Mouse (Mus musculus) granulocyte monocyte progenitor cell, adult 5-6 weeks (primary cell): Measurements from ENCODE around the gene Dnajc2. TPM values are rescaled to one million over a fixed set of nuclear protein-coding genes. Genes with fewer than 3 reads are reported as not detected.

Source experiments
- total RNA-seq, 2 experiments: library from RNA; stranded (forward) in 1 of 2; stranded (reverse) in 1 of 2; fragments of 200-712, 200-1000 nt in 1 of 2; fragments of >200 nt in 1 of 2; fragmentation: Nextera tagmentation in 1 of 2; gene quantifications; 2 replicates each; pipeline ENCODE4 v1.2.3; 2014 to 2017

Gene Dnajc2
- total RNA-seq, 2 experiments from 2014 or later, result 92.1 to 190 TPM

Other genes with a start within 250 kb of the Dnajc2 start
- gene Lrrc17, start 241.7 kb downstream of the Dnajc2 start, total RNA-seq (2014; fragmentation: Nextera tagmentation), result not detected in 2 replicates
- gene Lrrc17, start 241.7 kb downstream of the Dnajc2 start, total RNA-seq (2017), result not detected in 2 replicates
- gene Fbxl13, start 139.6 kb downstream of the Dnajc2 start, total RNA-seq (2014; fragmentation: Nextera tagmentation), result not detected in 2 replicates
- 0.43 TPM in 1 of 2 replicates, not detected in the other for gene Fbxl13, start 139.6 kb downstream of the Dnajc2 start, total RNA-seq (2017)
- gene Armc10, start 139.4 kb downstream of the Dnajc2 start, total RNA-seq (2014; fragmentation: Nextera tagmentation), result 34.9 and 40.4 TPM in 2 replicates
- gene Armc10, start 139.4 kb downstream of the Dnajc2 start, total RNA-seq (2017), result 49.4 and 51.5 TPM in 2 replicates
- gene Napepld, start 83.9 kb downstream of the Dnajc2 start, total RNA-seq (2014; fragmentation: Nextera tagmentation), result 5.7 and 7.2 TPM in 2 replicates
- 2.8 and 4.1 TPM in 2 replicates for gene Napepld, start 83.9 kb downstream of the Dnajc2 start, total RNA-seq (2017)
- 45.9 and 67.3 TPM in 2 replicates for gene Pmpcb, start 48.1 kb downstream of the Dnajc2 start, total RNA-seq (2014; fragmentation: Nextera tagmentation)
- 97.9 and 124 TPM in 2 replicates for gene Pmpcb, start 48.1 kb downstream of the Dnajc2 start, total RNA-seq (2017)
- 77.9 and 98.3 TPM in 2 replicates for gene Psmc2, start within 50 bp of the Dnajc2 start, total RNA-seq (2014; fragmentation: Nextera tagmentation)
- 94.9 and 108 TPM in 2 replicates for gene Psmc2, start within 50 bp of the Dnajc2 start, total RNA-seq (2017)
- gene Slc26a5, start 80.4 kb upstream of the Dnajc2 start, total RNA-seq (2014; fragmentation: Nextera tagmentation), result not detected in 2 replicates
- not detected in 2 replicates for gene Slc26a5, start 80.4 kb upstream of the Dnajc2 start, total RNA-seq (2017)